Mouse (Mus musculus) embryo, embryonic 10.5 days (tissue): Measurements from ENCODE around the gene Cel.
A peak's percentile ranks its signal among the peaks of the same experiment; 100 is the strongest.

Experiments
- DNase-seq: peaks from one replicate; pipeline ENCODE4 v3.0.0-alpha.2; 2015; ENCODE audit warnings: low spot score

The Cel gene

GRCm38 (mm10) chr2:28585043-28585571, 21.9 kb upstream of the Cel start:
- peak; percentile 92 for DNase-seq

GRCm38 (mm10) chr2:28583651-28584050, 20.4 kb upstream of the Cel start, which contains the start of gene Gtf3c5:
TSS of gene Gtf3c5 (minus strand) at chr2:28583751.
- no peak for DNase-seq

GRCm38 (mm10) chr2:28582647-28583353, 19.6 kb upstream of the Cel start:
- peak; percentile 94 for DNase-seq

GRCm38 (mm10) chr2:28578003-28578402, 14.8 kb upstream of the Cel start:
- DNase-seq: peak; percentile 26

GRCm38 (mm10) chr2:28576815-28577214, 13.6 kb upstream of the Cel start:
- DNase-seq: no peak

GRCm38 (mm10) chr2:28575341-28575740, 12.1 kb upstream of the Cel start:
- no peak for DNase-seq

- DNase-seq: peak; percentile 33
Observed at GRCm38 (mm10) chr2:28569903-28570302, 6.7 kb upstream of the Cel start.

GRCm38 (mm10) chr2:28566545-28566944, 3.3 kb upstream of the Cel start:
- DNase-seq: no peak

GRCm38 (mm10) chr2:28564380-28564779, 1.2 kb upstream of the Cel start:
- DNase-seq: no peak

GRCm38 (mm10) chr2:28563830-28564229, 627 bp upstream of the Cel start:
- DNase-seq: no peak

- DNase-seq: no peak
Observed at GRCm38 (mm10) chr2:28557452-28557851, 5.8 kb downstream of the Cel start.

- no peak for DNase-seq
Observed at GRCm38 (mm10) chr2:28552301-28552700, 10.9 kb downstream of the Cel start.

- DNase-seq: no peak
Observed at GRCm38 (mm10) chr2:28549157-28549556, 14.0 kb downstream of the Cel start.

GRCm38 (mm10) chr2:28547237-28548172, 15.7 kb downstream of the Cel start:
- DNase-seq: peak; percentile 89

GRCm38 (mm10) chr2:28546560-28546959, 16.6 kb downstream of the Cel start:
- DNase-seq: no peak

GRCm38 (mm10) chr2:28545976-28546375, 17.2 kb downstream of the Cel start:
- no peak for DNase-seq

GRCm38 (mm10) chr2:28543894-28544293, 19.3 kb downstream of the Cel start:
- DNase-seq: no peak

- no peak for DNase-seq
Observed at GRCm38 (mm10) chr2:28540587-28541227, 22.5 kb downstream of the Cel start.

GRCm38 (mm10) chr2:28539949-28540348, 23.3 kb downstream of the Cel start:
- DNase-seq: no peak

GRCm38 (mm10) chr2:28539206-28539605, 24.0 kb downstream of the Cel start:
- peak; percentile 53 for DNase-seq

- DNase-seq: no peak
Observed at GRCm38 (mm10) chr2:28538817-28539128, 24.4 kb downstream of the Cel start.

GRCm38 (mm10) chr2:28537995-28538816, 25.0 kb downstream of the Cel start:
- no peak for DNase-seq
